Mouse (Mus musculus) G1E (cell line): ENCODE measurements at regions not wholly inside any gene's neighbourhood (a gene's known extent, or its start where the extent isn't known, plus 50 kb on each side); places are given as distances from the start of the nearest gene placed in this dataset.

Source experiments
- ATAC-seq: 2 replicates; pipeline ENCODE4 v1.8.0; 2016; ENCODE audit warnings: mild to moderate bottlenecking; ENCODE audit not compliant: insufficient number of reproducible peaks, poor library complexity, low FRiP score, severe bottlenecking; ENCODE audit errors: extremely low read depth
- DNase-seq: peaks from one replicate; pipeline ENCODE4 v3.0.0; 2012; ENCODE audit warnings: low spot score
- H3K27me3 ChIP-seq: 2 replicates; pipeline ENCODE4 v1.6.1; 2012; ENCODE audit warnings: mild to moderate bottlenecking, low read length, inconsistent platforms; ENCODE audit not compliant: insufficient read depth
- H3K36me3 ChIP-seq: replicated peaks from 2 replicates; pipeline ENCODE3; 2012; ENCODE audit warnings: mild to moderate bottlenecking, inconsistent platforms
- H3K4me1 ChIP-seq: 2 replicates; pipeline ENCODE4 v1.6.1; 2012; ENCODE audit warnings: low read depth, low read length, inconsistent platforms, mixed read lengths; ENCODE audit not compliant: insufficient read depth
- H3K4me3 ChIP-seq: 2 replicates; pipeline ENCODE4 v1.5.1; 2012; ENCODE audit warnings: low read depth, mild to moderate bottlenecking, inconsistent platforms, low read length, moderate library complexity, mixed read lengths
- H3K9me3 ChIP-seq: replicated peaks from 2 replicates; pipeline ENCODE4 v1.6.1; 2012; ENCODE audit warnings: inconsistent platforms
- CTCF ChIP-seq: IDR thresholded peaks from 2 replicates; pipeline ENCODE4 v1.5.1; 2012; ENCODE audit warnings: low read depth, low read length, inconsistent platforms, mixed read lengths
- GATA1 ChIP-seq: IDR thresholded peaks from 2 replicates; pipeline ENCODE4 v1.6.1; 2012; ENCODE audit warnings: borderline replicate concordance, low read length, inconsistent platforms, mixed read lengths
- GATA2 ChIP-seq: IDR thresholded peaks from 2 replicates; pipeline ENCODE4 v1.6.1; 2012; ENCODE audit warnings: low read depth, low read length, inconsistent platforms, borderline replicate concordance
- POLR2AphosphoS5 ChIP-seq: IDR thresholded peaks from 2 replicates; pipeline ENCODE4 v1.6.1; 2012; ENCODE audit warnings: low read depth, low read length, inconsistent platforms; ENCODE audit not compliant: insufficient replicate concordance
- TAL1 ChIP-seq: conservative IDR thresholded peaks from 2 replicates; pipeline ENCODE4 v1.6.1; 2012; ENCODE audit warnings: low read depth, low read length, inconsistent platforms, mixed read lengths

GRCm38 (mm10) chr9:68400930-68401329 lies 252.7 kb upstream of the Rora start:
- Histone ChIP-seq H3K4me1 (no peaks in the 10 kb centered on the region), H3K4me3 (no peak overlapping the region), H3K27me3 (no peaks in the 10 kb centered on the region), H3K9me3 (peaks cover 27% of the 10 kb centered on the region), H3K36me3 (no peaks in the 10 kb centered on the region)
- DNase-seq: no peak
- no peak for ATAC-seq
- TF ChIP-seq TAL1 (no peak), CTCF (no peak), POLR2AphosphoS5 (no peak)

DNA sequence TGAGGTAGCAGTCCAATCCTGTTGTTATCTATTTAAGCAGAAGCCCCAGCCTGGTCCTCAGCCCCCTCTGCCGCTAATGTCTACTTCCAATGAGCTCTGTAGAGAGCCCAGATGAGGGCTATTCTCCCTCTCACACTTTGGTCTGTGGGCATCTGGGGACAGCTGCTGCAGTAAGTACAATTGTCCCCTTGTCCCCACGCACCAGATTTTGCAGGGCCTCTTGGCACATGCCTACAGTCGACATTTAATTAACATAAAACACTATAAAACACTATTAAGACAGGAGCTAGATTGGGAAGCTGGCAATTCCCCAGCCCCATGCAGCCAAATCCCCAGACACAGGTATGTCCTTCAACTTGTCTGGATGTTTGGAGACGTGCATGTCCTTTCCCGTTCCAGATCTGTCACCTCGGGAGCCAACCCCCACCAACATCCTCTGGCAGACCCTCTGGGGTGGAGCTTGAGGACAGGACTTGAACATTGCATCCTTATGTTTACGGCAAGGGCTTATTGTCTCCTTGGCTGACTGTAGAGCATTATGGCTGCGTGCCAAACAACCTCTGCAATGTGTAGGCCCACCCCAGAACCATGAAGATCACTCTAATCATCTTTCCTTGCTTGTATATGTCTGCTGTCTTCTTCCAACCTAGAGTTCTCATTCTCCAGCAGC lies 251.3 kb upstream of the Rora start:
- TF ChIP-seq CTCF: no peak
- no peak for TF ChIP-seq GATA2
- no peak for TF ChIP-seq TAL1
- TF ChIP-seq GATA1: no peak
- TF ChIP-seq POLR2AphosphoS5: no peak
- H3K9me3 ChIP-seq: peaks cover 31% of the 10 kb centered on the region
- H3K4me3 ChIP-seq: no peak overlapping the region
- H3K27me3 ChIP-seq: no peaks in the 10 kb centered on the region
- H3K36me3 ChIP-seq: no peaks in the 10 kb centered on the region
- no peaks in the 10 kb centered on the region for H3K4me1 ChIP-seq
- DNase-seq (no peak), ATAC-seq (no peak)

GRCm38 (mm10) chr9:68402981-68403380 lies 250.6 kb upstream of the Rora start:
- Histone ChIP-seq H3K36me3 (no peaks in the 10 kb centered on the region), H3K27me3 (no peaks in the 10 kb centered on the region), H3K9me3 (peaks cover 32% of the 10 kb centered on the region), H3K4me3 (no peak overlapping the region), H3K4me1 (no peaks in the 10 kb centered on the region)
- DNase-seq (no peak), ATAC-seq (no peak)
- TF ChIP-seq POLR2AphosphoS5 (no peak), GATA2 (no peak), TAL1 (no peak), GATA1 (no peak), CTCF (no peak)

- TF ChIP-seq POLR2AphosphoS5: no peak
- no peak for TF ChIP-seq GATA2
- TF ChIP-seq TAL1: no peak
- no peak for TF ChIP-seq CTCF
- TF ChIP-seq GATA1: no peak
- Histone ChIP-seq H3K4me3 (no peak overlapping the region), H3K27me3 (no peaks in the 10 kb centered on the region), H3K9me3 (peaks cover 32% of the 10 kb centered on the region), H3K36me3 (no peaks in the 10 kb centered on the region), H3K4me1 (no peaks in the 10 kb centered on the region)
- DNase-seq (no peak), ATAC-seq (no peak)
Observed at GRCm38 (mm10) chr9:68403516-68403915, 250.1 kb upstream of the Rora start.

GRCm38 (mm10) chr9:68409786-68410185 lies 243.8 kb upstream of the Rora start:
- ATAC-seq (no peak), DNase-seq (no peak)
- Histone ChIP-seq H3K27me3 (no peaks in the 10 kb centered on the region), H3K4me1 (no peaks in the 10 kb centered on the region), H3K9me3 (peaks cover 17% of the 10 kb centered on the region), H3K4me3 (no peak overlapping the region), H3K36me3 (no peaks in the 10 kb centered on the region)
- TF ChIP-seq POLR2AphosphoS5 (no peak), CTCF (no peak), GATA1 (no peak), GATA2 (no peak), TAL1 (no peak)

GRCm38 (mm10) chr9:68426286-68426685 lies 227.3 kb upstream of the Rora start:
- Histone ChIP-seq H3K4me1 (no peaks in the 10 kb centered on the region), H3K9me3 (peaks cover 21% of the 10 kb centered on the region; the same call in 1 of the 2 replicates), H3K27me3 (no peaks in the 10 kb centered on the region), H3K36me3 (no peaks in the 10 kb centered on the region), H3K4me3 (no peak overlapping the region)
- no peak for DNase-seq
- no peak for TF ChIP-seq GATA2
- no peak for TF ChIP-seq GATA1
- TF ChIP-seq TAL1: no peak
- no peak for TF ChIP-seq CTCF
- no peak for TF ChIP-seq POLR2AphosphoS5
- no peak for ATAC-seq

DNA sequence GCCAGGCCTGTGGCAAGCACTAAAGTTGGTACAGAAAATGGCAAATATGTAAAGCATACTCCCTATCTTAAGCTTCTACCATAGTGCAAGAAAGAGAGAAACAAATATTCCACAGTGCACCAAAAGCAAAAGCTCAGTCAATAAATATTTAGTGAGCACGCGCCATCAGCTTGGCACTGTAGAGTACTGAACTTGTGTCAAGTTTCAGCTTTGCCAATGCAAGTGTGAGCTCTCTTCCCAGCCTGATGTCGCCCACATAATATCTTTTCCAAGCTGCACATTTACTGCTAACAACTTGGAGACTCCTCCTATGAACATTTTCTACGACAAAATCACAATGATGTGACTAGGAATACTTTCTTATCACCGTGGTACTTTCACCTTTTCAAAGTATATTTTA lies 190.8 kb upstream of the Rora start:
- ATAC-seq (no peak), DNase-seq (no peak)
- no peaks in the 10 kb centered on the region for H3K27me3 ChIP-seq
- H3K9me3 ChIP-seq: peaks cover 28% of the 10 kb centered on the region
- no peak overlapping the region for H3K4me3 ChIP-seq
- H3K4me1 ChIP-seq: no peaks in the 10 kb centered on the region
- H3K36me3 ChIP-seq: no peaks in the 10 kb centered on the region
- no peak for TF ChIP-seq POLR2AphosphoS5
- TF ChIP-seq GATA1: no peak
- no peak for TF ChIP-seq CTCF
- TF ChIP-seq TAL1: no peak
- TF ChIP-seq GATA2: no peak
